Mouse (Mus musculus) retina, adult 2 months (tissue): ENCODE data around the gene Gm8693.
"Not testable (repeated sequence)": the region's sequence is repeated elsewhere in the genome, so short reads cannot be mapped to it uniquely, and the experiment has no call there.

Experiments used
- DNase-seq: peaks from one replicate; pipeline ENCODE4 v3.0.0-alpha.2; 2012; ENCODE audit warnings: low read depth, low spot score

Gm8693 gene

DNA sequence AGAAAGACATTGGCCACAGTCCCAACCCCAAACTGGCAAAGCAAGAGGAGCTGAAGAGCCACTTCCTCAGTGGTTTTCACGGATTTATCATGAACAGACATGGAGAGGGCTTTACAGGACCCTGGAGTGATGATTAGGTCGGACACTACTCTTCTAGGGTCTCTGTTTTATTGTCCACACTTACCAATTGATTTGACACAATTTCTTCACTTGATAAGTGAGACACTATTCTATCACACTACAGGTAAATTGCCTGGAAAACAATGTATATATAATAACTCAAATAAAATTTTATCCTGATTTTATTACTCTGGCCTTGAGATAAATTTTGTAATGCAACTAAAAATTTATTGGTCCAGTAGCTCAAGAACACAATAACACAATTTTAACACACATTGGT, at the start of gene Gm8693:
Gene Gm8693, minus strand, starts transcription at position 101 of the 400 bp plus-strand sequence.
- DNase-seq, result not testable (repeated sequence)

GRCm38 (mm10) chr7:22719610-22720009, 27.5 kb upstream of the Gm8693 start, which contains the start of gene Gm4567:
Gm4567 (minus strand) TSS chr7:22719710.
- not testable (repeated sequence) for DNase-seq

DNA sequence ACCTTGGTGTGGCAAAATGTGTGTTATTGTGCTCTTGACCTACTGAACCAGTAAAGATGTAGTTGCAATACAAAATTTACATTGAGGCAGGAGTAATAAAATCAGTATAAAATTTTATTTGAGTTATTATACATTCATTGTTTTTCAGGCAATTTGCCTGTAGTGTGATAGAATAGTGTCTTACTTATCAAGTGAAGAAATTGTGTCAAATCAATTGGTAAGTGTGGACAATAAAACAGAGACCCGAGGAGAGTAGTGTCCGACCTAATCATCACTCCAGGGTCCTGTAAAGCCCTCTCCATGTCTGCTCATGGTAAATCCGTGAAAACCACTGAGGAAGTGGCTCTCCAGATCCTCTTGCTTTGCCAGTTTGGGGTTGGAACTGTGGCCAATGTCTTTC, 34.4 kb downstream of the Gm8693 start, which contains the start of gene Vmn1r155:
Gene Vmn1r155, plus strand, starts transcription at position 301 of the 400 bp plus-strand sequence.
- not testable (repeated sequence) for DNase-seq
